Mouse (Mus musculus) adrenal gland, adult 8-10 months (tissue): ENCODE data around the gene Spn. TPM values are rescaled to one million over a fixed set of nuclear protein-coding genes. Genes with fewer than 3 reads are reported as not detected.
"Not testable (repeated sequence)": the region's sequence is repeated elsewhere in the genome, so short reads cannot be mapped to it uniquely, and the experiment has no call there.

Experiments
- DNase-seq: peaks from one replicate; pipeline ENCODE4 v3.0.0; 2022
- total RNA-seq, 4 experiments: library from RNA; stranded (reverse); gene quantifications; 2 replicates each; pipeline ENCODE4 v1.2.4; 2022

The Spn gene
- total RNA-seq, 4 experiments from 2014 or later, result 1.2 to 2.0 (median 1.7) TPM

DNA sequence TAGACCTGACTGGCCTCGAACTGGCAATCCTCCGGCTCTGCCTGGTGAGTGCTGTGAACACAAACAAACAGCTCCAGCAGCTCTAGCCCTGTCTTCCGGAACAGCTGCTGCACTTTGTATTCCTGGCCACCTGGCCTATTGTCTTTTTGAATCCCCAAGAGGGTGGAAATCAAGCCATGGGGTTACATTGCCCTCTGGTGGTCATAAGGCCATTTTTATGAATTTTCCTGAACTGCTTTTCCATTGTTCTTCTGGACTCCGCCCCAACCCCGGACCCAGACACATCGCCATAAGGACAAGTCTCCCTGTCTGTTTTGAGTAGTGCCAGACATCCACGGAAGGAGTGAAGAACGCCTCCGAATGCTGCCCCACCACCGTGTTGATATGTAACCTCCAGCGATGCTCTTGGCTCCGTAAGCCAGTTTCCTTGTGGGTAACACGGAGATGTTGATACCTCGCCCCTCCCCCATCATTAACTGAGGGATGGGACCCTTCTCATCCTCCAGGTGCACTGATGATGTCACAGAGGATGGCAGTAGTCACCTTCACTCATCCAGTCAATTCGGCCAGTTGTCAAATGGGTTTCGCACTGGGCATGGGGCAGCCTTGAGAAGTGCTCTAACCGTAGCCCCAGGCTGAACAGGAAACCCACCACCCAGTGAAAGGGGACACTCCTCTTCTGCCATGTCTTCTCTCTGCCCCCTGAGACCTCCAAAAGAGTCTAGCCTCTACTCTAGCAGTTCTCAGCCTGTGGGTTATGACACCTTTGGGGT lies 32.9 kb downstream of the Spn start:
- DNase-seq, result peak; percentile 66

- no peak for DNase-seq
These were observed 33.7 kb downstream of the Spn start for GRCm38 (mm10) chr7:127103960-127104359.

- DNase-seq, result no peak
These were observed 35.5 kb downstream of the Spn start for GRCm38 (mm10) chr7:127102148-127102547.

DNA sequence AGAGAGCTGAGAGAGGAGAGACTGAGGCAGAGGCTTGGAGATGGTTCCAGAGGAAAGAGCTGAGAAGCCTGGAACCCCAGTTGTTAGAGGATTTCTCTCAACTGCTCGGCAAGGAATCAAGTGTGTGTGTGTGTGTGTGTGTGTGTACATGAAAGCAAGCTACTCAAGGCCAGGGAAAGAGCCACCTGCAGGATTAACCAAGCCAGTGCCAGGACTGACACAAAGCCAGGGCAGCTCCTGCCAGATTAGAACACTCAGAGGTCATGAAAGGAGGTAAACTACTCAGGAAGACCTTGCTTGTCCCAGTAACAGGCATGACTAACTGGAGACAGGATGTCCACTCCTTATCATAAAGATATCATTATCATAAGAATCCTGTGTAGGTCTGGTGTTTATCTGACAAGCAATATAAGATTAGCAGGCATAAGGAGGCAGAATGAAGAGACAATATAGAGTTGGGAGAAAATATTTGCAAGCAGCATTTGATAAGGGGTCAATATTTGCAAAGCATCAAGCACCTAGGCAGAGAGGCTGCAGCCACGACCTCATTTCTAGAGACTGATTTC lies 36.1 kb downstream of the Spn start:
- peak; percentile 49 for DNase-seq

- DNase-seq, result no peak
These were observed 38.1 kb downstream of the Spn start for GRCm38 (mm10) chr7:127099528-127099927.

GRCm38 (mm10) chr7:127098950-127099349 lies 38.7 kb downstream of the Spn start:
- DNase-seq, result no peak

DNA sequence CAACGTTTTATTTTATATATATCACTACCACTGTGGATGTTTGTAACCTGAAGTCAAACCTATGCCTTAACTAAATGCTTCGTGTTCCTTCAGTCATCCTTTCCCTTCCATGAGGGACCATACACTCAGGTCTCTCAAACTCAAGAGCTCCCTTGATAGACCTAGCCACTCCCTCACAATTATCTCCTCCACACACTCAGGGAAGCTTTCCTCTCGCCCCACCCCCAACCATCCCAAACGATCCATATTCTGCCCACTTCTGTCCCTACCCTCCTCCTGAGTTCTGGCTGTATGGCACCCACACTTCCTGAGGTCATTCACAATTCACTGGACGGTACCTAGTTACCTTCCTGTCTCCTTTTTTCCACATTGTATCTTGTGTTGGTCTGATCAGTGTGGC lies 39.1 kb downstream of the Spn start:
- no peak for DNase-seq

GRCm38 (mm10) chr7:127096456-127096855 lies 41.2 kb downstream of the Spn start:
- no peak for DNase-seq

- no peak for DNase-seq
These were observed 43.7 kb downstream of the Spn start for GRCm38 (mm10) chr7:127093914-127094313.

DNA sequence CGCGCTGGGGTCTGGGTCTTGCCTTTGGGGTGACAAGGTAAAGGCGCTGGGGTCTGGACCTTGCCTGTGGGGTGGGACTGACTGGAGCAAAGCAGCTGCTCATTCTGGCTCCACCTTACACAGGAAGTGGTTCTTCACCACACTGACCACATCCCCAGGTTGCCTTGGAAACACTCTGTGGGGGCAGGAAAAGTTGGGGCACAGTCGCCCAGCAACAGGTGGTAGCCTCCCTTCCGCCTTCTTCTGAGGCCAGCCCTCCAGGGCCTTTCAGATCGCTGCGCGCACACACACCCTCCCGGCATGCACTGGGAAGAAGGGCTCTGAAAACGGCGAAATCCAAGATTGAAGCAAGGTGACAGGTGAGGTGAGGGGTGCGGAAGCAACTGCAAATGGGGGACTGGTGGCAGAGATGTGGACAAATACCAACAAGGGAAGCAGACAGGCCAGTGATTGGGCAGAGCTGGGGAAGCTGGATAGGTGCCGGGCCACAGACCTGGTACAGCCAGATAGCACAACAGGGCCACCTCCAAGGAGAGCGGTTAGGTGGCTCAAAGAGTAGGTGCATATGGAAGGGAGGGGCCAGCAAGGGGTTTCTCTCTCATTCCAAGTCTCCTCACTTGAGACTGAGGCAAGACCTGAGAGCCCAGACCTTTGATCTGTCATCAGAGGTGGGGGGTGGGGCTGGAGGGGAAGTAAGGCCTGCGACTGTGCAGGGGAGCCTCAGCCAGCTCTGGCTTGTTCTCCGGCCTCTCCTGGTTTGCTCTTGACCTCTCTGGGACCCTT lies 46.3 kb downstream of the Spn start, which contains the start of gene AI467606:
Gene AI467606 (plus strand): TSS at position 246 of the 783 bp plus-strand sequence.
- no peak for DNase-seq

DNA sequence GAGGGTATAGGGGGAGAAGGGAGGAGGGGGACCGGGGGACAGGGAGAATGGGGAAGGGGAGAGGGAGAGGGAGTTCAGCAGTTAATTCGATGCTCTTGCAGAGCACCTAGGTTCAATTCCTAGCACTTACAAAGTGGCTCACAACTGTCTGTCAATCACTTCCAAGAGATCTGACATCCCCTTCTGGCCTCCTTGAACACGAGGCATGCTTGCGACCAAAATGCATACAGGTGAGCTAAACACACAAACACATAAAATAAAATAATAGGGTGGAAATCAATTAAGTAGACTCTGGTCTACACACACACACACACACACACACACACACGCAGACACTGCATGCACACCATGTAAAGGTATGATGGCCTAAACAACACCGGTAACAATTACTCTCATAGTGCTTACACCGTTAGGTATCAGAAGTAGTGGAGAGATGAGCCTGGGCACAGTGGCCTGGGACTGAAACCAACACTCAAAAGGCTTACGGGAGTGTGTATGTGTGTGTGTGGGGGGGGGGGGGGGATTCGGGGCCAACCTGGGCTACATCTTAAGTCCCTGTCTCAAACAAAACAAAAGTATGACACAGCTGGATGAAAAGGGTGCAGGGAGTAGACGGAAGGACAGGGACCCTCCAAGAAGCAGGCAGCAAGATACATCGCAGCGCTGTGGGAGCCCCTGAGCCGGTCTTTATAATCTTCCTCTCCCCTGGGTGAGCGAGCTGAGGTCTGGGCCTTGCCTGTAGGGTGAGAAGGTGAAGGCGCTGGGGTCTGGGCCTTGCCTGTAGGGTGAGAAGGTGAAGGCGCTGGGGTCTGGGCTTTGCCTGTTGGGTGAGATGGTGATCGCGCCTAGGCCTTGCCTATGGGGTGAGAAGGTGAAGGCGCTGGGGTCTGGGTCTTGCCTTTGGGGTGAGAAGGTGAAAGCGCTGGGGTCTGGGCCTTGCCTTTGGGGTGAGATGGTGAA lies 47.2 kb downstream of the Spn start:
- no peak for DNase-seq

DNA sequence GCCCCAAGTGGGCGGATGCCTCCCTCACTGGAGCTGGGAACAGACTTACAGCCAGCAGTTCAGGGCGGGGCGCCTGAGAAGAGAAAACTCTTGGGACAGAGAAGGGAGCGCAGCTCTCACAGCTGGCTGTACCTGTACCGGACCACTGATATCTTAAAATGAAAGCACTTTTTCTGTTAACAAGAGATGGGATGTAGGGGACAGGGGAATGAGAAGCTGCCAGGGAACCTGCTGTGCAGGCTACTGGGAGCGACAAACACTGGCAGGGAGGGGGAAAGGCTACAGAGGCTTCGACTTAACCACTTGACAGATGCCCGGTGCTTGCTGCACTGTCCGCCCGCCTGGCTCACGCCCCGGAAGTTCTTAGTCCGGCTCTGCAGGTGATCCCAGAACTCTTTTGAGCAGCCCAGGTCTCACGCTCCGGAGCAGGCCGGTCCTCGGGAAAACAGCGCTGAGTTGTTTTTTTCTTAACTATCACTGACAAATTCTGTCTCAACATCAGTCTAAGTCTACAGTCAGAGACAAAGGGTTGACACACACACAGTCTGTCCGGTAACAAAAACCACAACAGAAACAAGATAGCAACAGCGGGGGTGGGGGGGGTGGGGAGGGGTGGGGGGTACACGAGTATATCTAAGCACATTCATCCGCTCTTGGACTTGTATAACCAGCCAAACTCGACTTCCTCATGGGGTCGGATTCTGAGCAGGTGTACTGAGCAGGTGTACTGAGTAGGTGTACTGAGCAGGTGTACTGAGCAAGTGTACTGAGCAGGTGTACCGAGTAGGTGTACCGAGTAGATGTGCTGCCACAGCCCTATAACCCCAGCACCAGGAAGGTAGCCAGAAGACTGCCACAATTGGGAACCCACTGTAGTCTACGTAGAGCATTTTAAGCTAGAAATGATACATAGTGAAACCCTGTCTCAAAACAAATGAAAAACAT lies 48.5 kb downstream of the Spn start:
- no peak for DNase-seq

DNA sequence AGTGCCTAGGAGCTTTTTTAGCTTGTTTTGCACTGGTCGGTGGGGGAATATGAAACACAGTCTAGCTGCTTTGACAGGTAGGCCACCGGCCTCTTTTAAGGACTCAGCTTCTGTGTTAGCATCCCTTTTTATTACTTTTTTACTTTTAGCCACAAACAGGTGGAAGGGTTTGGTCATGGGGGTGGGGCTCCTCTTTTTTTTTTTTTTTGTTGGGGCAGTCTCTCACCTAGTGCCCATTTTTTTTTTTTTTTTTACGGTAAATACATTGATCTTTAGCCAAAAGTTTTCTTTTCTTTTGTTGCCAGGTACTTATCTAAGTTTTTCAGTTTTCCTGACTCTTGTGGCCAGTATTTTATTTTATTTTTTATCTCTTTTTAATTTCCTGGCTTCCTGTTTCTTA lies 49.5 kb downstream of the Spn start:
- no peak for DNase-seq

- DNase-seq, result not testable (repeated sequence)
These were observed 50.2 kb downstream of the Spn start, which contains the start of gene Zg16 for GRCm38 (mm10) chr7:127087278-127088010. Gene Zg16, minus strand, starts transcription at chr7:127087328.

DNA sequence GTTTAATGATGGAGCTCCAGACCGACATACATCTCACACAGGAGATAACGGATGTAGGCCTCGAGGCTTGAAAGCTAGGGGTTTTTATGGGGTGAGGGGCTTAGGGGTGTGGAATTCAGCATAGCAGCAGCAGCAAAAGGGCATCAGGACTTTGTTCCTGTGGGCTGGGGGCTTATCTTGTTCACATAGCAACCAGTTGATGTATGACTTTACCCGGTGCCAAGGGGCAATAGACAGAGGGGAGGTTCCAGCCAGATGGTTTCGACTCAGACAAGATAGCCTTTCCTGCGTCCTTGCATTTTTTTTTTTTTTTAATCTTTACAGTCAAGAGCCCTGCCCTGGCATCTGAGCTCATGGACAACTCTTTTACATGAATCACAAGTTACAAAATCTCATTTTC lies 51.9 kb downstream of the Spn start:
- DNase-seq, result not testable (repeated sequence)

- DNase-seq, result no peak
These were observed 52.8 kb downstream of the Spn start for GRCm38 (mm10) chr7:127084794-127085193.

- DNase-seq, result no peak
These were observed 53.9 kb downstream of the Spn start for GRCm38 (mm10) chr7:127083689-127084088.

DNA sequence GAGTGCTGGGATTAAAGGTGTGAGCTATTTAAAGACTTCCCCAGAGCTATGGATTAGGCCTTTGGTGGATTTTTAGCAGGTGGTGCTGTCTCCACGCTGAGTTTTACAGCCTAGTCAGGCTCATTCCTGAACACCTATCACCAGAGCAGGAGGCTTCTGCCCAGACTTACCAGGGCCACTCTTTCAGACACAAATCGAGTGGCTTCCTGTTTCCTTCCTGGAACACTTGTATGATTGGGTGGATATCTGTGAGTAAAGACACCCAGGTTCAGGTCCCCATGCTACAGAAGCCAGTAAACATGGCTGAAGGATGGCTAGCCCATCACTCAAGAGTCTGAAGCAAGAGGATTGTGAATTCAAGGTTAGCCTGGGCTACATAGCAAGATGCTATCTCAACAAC lies 54.6 kb downstream of the Spn start:
- DNase-seq, result no peak

DNA sequence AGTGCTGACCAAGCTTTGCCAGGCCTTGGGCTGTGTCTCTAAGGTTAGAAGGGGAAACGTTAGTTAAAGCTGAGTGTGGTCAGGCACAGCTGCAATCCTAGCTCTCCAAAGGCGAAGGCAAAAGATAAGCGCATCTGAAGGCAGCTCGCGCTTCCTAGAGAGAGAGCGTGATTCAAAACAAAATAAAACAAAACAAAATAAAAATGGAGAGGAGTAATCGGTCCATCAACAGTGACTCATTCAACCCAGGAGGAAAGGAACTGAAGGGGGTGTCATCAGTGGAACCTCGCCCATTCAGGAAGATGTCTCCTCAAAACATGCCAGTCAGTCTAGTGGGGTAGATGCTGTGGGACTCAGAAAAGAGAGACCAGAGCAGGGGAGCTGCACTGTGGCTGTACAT lies 55.4 kb downstream of the Spn start:
- DNase-seq, result no peak
